Mouse (Mus musculus) heart, adult 2 months (tissue): ENCODE measurements at regions not wholly inside any gene's neighbourhood (a gene's known extent, or its start where the extent isn't known, plus 50 kb on each side); places are given as distances from the start of the nearest gene placed in this dataset.

Experiments used
- CTCF ChIP-seq: fragments of 200-600 bp; IDR thresholded peaks from 2 replicates; pipeline ENCODE4 v1.8.1; 2022; ENCODE audit warnings: antibody characterized with exemption, mild to moderate bottlenecking, moderate library complexity
- POLR2A ChIP-seq: fragments of 200-500 bp; IDR thresholded peaks from 2 replicates; pipeline ENCODE4 v1.6.1; 2011; ENCODE audit warnings: mild to moderate bottlenecking, low read depth, low read length, control low read depth; ENCODE audit not compliant: insufficient read depth

DNA sequence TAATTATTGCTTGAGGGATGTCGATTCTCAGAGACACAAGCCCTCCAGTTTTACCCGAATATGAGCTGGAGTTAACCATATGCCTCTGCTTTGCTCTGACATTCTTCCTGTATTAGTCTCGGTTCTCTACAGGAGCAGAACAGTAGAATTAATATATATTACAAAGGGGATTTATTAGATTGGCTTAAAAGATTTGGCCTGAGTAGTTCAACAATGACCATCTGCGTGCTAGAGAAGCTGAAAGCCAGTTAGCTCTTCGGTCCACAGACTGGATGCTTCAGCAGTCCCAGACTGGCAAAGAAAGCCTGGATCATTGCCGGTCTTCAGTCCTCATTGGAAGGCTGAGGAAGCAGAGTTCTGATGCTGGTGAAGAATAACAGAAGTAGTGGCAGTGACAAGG, 100.4 kb upstream of the Gm9747 start:
- TF ChIP-seq POLR2A = no peak
- no peak for TF ChIP-seq CTCF
